Mouse (Mus musculus) embryonic facial prominence, embryonic 13.5 days (tissue): ENCODE measurements around the gene Stim1. TPM values are rescaled to one million over a fixed set of nuclear protein-coding genes. Genes with fewer than 3 reads are reported as not detected.

Source experiments
- ATAC-seq: fragments of 200-750 bp; cut with Nextera tagmentation; 2 replicates; pipeline ENCODE4 v1.8.0; 2017; ENCODE audit warnings: low read depth; ENCODE audit not compliant: insufficient number of reproducible peaks, insufficient read depth, low FRiP score, low TSS enrichment
- H3K27ac ChIP-seq: fragments of 300-500 bp; sonication (generic); 2 replicates; pipeline ENCODE4 v1.5.1; 2015; ENCODE audit warnings: moderate library complexity, mild to moderate bottlenecking, inconsistent platforms
- H3K27me3 ChIP-seq: fragments of 300-500 bp; sonication (generic); 2 replicates; pipeline ENCODE4 v1.6.1; 2015; ENCODE audit warnings: mild to moderate bottlenecking, inconsistent platforms
- H3K36me3 ChIP-seq: fragments of 300-500 bp; sonication (generic); 2 replicates; pipeline ENCODE4 v1.6.1; 2015; ENCODE audit warnings: mild to moderate bottlenecking, inconsistent platforms
- H3K4me1 ChIP-seq: fragments of 300-500 bp; sonication (generic); 2 replicates; pipeline ENCODE4 v1.6.1; 2015; ENCODE audit warnings: inconsistent platforms
- H3K4me2 ChIP-seq: fragments of 300-500 bp; sonication (generic); 2 replicates; pipeline ENCODE4 v1.6.1; 2015; ENCODE audit warnings: moderate library complexity, mild to moderate bottlenecking, inconsistent platforms
- H3K4me3 ChIP-seq: fragments of 300-500 bp; sonication (generic); 2 replicates; pipeline ENCODE4 v1.5.1; 2015; ENCODE audit warnings: mild to moderate bottlenecking, inconsistent platforms
- H3K9ac ChIP-seq: fragments of 300-500 bp; sonication (generic); 2 replicates; pipeline ENCODE4 v1.6.1; 2015; ENCODE audit warnings: mild to moderate bottlenecking, inconsistent platforms
- H3K9me3 ChIP-seq: fragments of 300-500 bp; sonication (generic); 2 replicates; pipeline ENCODE4 v1.6.1; 2016; ENCODE audit warnings: inconsistent platforms
- WGBS: fragments of 180-500 bp; shearing (Covaris S2); methylation state at CpG from one replicate; pipeline ENCODE4 v1.1.7; 2015; ENCODE audit warnings: mixed read lengths; 5-methylcytosine and 5-hydroxymethylcytosine counted together
- polyA plus RNA-seq: library from polyadenylated mRNA; unstranded; fragments of >200 nt; fragmentation: Nextera tagmentation; extraction: Ambion mirVana; gene quantifications from 2 replicates; pipeline ENCODE4 v1.2.1, GENCODE M21; 2015

Gene Stim1
- 27.7 and 30.1 TPM in 2 replicates for polyA plus RNA-seq

- peak within 1 kb of the TSS; percentile 81 for H3K9ac ChIP-seq
- peak within 1 kb of the TSS; percentile 89 for H3K4me2 ChIP-seq
- under 1% methylated on average over 63 of the region's 73 CpGs for WGBS
- no peaks in the 10 kb centered on the region for H3K9me3 ChIP-seq
- H3K36me3 ChIP-seq, result no peaks in the 10 kb centered on the region
- H3K4me1 ChIP-seq, result peaks cover 19% of the 10 kb centered on the region; the same call in 1 of the 2 replicates
- peak within 1 kb of the TSS; percentile 44 for H3K27ac ChIP-seq
- peak; percentile 89 for ATAC-seq
- H3K27me3 ChIP-seq, result no peaks in the 10 kb centered on the region
- H3K4me3 ChIP-seq, result peak within 1 kb of the TSS; percentile 84
These were observed at the start of gene Stim1 for GRCm38 (mm10) chr7:102267601-102268394. Gene Stim1, plus strand, starts transcription at chr7:102267806.

GRCm38 (mm10) chr7:102221899-102222298, 45.7 kb upstream of the Stim1 start:
- H3K27ac ChIP-seq, result no peak overlapping the region
- H3K4me2 ChIP-seq, result peak overlapping the region; percentile 72

GRCm38 (mm10) chr7:102222336-102222735, 45.3 kb upstream of the Stim1 start:
- Histone ChIP-seq H3K9me3 (no peaks in the 10 kb centered on the region), H3K27me3 (no peaks in the 10 kb centered on the region), H3K27ac (peak overlapping the region; percentile 86), H3K9ac (peak overlapping the region; percentile 84), H3K4me2 (peak overlapping the region; percentile 72), H3K4me1 (peaks cover 6% of the 10 kb centered on the region; the same call in 1 of the 2 replicates), H3K36me3 (peaks cover 18% of the 10 kb centered on the region), H3K4me3 (peak overlapping the region; percentile 71)
- ATAC-seq, result peak; percentile 49; the same call in 1 of the 2 replicates
- WGBS, result under 1% methylated on average over 8 of the region's 13 CpGs

More at GRCm38 (mm10) chr7:102221899-102222298, 45.7 kb upstream of the Stim1 start:
- Histone ChIP-seq H3K4me3 (no peak overlapping the region), H3K9ac (no peak overlapping the region), H3K36me3 (peaks cover 13% of the 10 kb centered on the region), H3K27me3 (no peaks in the 10 kb centered on the region), H3K4me1 (peaks cover 6% of the 10 kb centered on the region; the same call in 1 of the 2 replicates), H3K9me3 (no peaks in the 10 kb centered on the region)
- ATAC-seq, result no peak
- WGBS, result 47% methylated on average over 1 of the region's 1 CpGs

- Histone ChIP-seq H3K36me3 (peaks cover 24% of the 10 kb centered on the region), H3K27me3 (no peaks in the 10 kb centered on the region), H3K27ac (peak overlapping the region; percentile 86), H3K9ac (peak overlapping the region; percentile 84), H3K4me3 (peak overlapping the region; percentile 71), H3K4me1 (peaks cover 6% of the 10 kb centered on the region; the same call in 1 of the 2 replicates), H3K4me2 (peak overlapping the region; percentile 72), H3K9me3 (no peaks in the 10 kb centered on the region)
- ATAC-seq, result peak; percentile 85
- WGBS, result 1% methylated on average over 31 of the region's 31 CpGs
These were observed 44.6 kb upstream of the Stim1 start for GRCm38 (mm10) chr7:102222830-102223556.

GRCm38 (mm10) chr7:102223883-102224738, 43.5 kb upstream of the Stim1 start:
- Histone ChIP-seq H3K9me3 (no peaks in the 10 kb centered on the region), H3K4me3 (no peak overlapping the region), H3K36me3 (peaks cover 33% of the 10 kb centered on the region), H3K4me1 (peaks cover 6% of the 10 kb centered on the region; the same call in 1 of the 2 replicates), H3K27ac (no peak overlapping the region), H3K9ac (no peak overlapping the region), H3K27me3 (no peaks in the 10 kb centered on the region), H3K4me2 (peak overlapping the region; percentile 72)
- 85% methylated on average over 5 of the region's 5 CpGs for WGBS
- ATAC-seq, result no peak

GRCm38 (mm10) chr7:102226051-102226450, 41.6 kb upstream of the Stim1 start:
- no peak overlapping the region for H3K4me2 ChIP-seq
- ATAC-seq, result no peak
- H3K27ac ChIP-seq, result no peak overlapping the region
- no peak overlapping the region for H3K9ac ChIP-seq
- no peaks in the 10 kb centered on the region for H3K27me3 ChIP-seq
- H3K36me3 ChIP-seq, result peaks cover 50% of the 10 kb centered on the region
- H3K4me3 ChIP-seq, result no peak overlapping the region
- WGBS, result 95% methylated on average over 6 of the region's 6 CpGs
- peaks cover 6% of the 10 kb centered on the region; the same call in 1 of the 2 replicates for H3K4me1 ChIP-seq
- no peaks in the 10 kb centered on the region for H3K9me3 ChIP-seq

DNA sequence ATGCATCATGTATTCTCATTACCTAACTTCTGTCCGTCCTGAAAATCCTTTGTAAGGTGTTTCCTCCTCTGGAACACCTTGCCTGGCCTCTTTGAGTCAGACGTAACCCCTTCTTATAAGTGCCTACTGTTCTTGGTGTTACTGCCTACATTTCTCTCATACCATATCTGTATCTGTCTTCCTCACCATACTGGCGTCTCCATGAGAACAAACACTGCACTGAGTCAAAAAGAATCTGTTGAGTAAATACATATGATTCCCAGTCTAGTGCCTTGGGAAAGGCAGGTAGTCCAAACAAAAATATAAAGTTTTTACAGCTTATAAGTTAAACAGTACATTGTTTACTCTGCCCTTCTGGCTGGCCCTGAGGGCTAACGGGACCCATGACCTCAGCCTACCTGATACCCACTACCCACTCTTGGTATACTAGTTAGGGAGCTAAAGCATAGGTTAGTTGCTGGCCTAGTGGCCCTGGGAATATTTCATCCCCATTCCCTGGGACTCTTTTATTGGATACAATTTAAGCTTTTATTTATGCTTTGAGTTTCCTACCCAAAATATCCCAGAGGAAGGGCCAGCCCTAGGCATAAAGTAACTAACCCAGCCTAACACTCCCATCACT, 39.4 kb upstream of the Stim1 start:
- ATAC-seq, result no peak
- no peaks in the 10 kb centered on the region for H3K27me3 ChIP-seq
- no peak overlapping the region for H3K4me3 ChIP-seq
- H3K36me3 ChIP-seq, result peaks cover 65% of the 10 kb centered on the region
- no peak overlapping the region for H3K9ac ChIP-seq
- peaks cover 6% of the 10 kb centered on the region; the same call in 1 of the 2 replicates for H3K4me1 ChIP-seq
- 89% methylated on average over 4 of the region's 4 CpGs for WGBS
- H3K4me2 ChIP-seq, result no peak overlapping the region
- no peak overlapping the region for H3K27ac ChIP-seq
- no peaks in the 10 kb centered on the region for H3K9me3 ChIP-seq

DNA sequence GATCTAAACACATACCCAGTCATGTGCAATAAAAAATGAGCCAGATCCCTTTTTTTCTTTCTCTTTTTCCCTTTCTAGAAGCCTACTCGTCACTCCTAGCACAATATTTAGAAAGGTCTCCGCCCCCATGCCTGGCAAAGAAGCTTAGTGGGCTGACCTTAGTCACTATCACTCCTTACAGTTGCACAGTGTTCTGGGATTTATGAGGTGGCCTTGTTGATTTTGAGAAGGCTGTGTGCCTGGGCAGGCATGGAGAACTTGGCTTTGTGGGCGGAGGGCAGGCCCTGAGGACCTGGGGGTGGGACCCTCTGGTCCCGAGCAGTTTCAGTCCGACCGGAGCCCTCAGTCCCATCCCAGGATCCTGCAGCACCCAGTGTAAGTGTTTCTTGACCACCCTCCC, 37.8 kb upstream of the Stim1 start:
- Histone ChIP-seq H3K36me3 (peaks cover 74% of the 10 kb centered on the region), H3K27ac (no peak overlapping the region), H3K9me3 (no peaks in the 10 kb centered on the region), H3K4me2 (no peak overlapping the region), H3K4me1 (no peaks in the 10 kb centered on the region), H3K27me3 (no peaks in the 10 kb centered on the region), H3K9ac (no peak overlapping the region), H3K4me3 (no peak overlapping the region)
- no peak for ATAC-seq
- 93% methylated on average over 6 of the region's 6 CpGs for WGBS

DNA sequence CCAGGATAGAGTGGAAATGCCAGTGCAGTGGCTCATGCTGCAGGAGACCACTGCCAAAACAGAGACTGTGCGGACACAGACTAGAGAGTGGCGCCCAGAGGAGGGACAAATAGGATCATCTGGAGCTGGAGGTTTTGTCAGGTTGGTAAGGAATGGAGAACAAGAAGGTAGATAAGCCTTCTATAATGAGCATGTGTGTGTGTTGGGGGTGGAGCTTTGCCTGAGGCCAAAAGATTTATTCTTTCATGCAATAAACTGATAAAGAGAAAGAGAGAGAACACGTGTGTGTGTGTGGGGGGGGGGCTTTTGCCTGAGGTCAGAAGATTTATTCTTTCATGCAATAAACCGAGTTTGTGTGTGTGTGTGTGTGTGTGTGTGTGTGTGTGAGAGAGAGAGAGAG, 34.5 kb upstream of the Stim1 start:
- Histone ChIP-seq H3K9ac (no peak overlapping the region), H3K27ac (no peak overlapping the region), H3K9me3 (no peaks in the 10 kb centered on the region), H3K4me3 (no peak overlapping the region), H3K36me3 (peaks cover 81% of the 10 kb centered on the region), H3K4me2 (no peak overlapping the region), H3K4me1 (no peaks in the 10 kb centered on the region), H3K27me3 (no peaks in the 10 kb centered on the region)
- WGBS, result 82% methylated on average over 4 of the region's 4 CpGs
- no peak for ATAC-seq

- Histone ChIP-seq H3K27me3 (no peaks in the 10 kb centered on the region), H3K36me3 (peaks cover 87% of the 10 kb centered on the region), H3K9me3 (no peaks in the 10 kb centered on the region), H3K4me3 (no peak overlapping the region), H3K4me2 (no peak overlapping the region), H3K27ac (no peak overlapping the region), H3K9ac (no peak overlapping the region), H3K4me1 (0 out of 2 replicates have a peak, but pooled peaks cover 2% of the 10 kb centered on the region)
- ATAC-seq, result no peak
- 81% methylated on average over 8 of the region's 8 CpGs for WGBS
These were observed 28.8 kb upstream of the Stim1 start for GRCm38 (mm10) chr7:102238686-102239286.
